24 mouse cellular contexts compared by ENCODE assay signal in genomic region chr4:81414684-81415323, GRCm38 (mm10). TPM values are rescaled to one million over a fixed set of nuclear protein-coding genes. Genes with fewer than 3 reads are reported as not detected.
DNase-seq lines count a peak whose midpoint lies in the region; ATAC-seq lines count a peak whose summit lies in the region.
"Had no signal": no experiment of that assay in that cellular context is flagged by ENCODE, and none has a peak within 500 bp of the region (broad histone marks: within the 10 kb centered on the region; RNA-seq: fewer than 3 reads in every experiment).

No protein-coding gene starts in this region.

- 46% methylated on average over 8 of the region's 8 CpGs for WGBS in midbrain, embryonic 14.5 days
- 91% methylated on average over 8 of the region's 8 CpGs for WGBS in midbrain, embryonic 10.5 days
- 35% methylated on average over 8 of the region's 8 CpGs for WGBS in forebrain, embryonic 15.5 days
- 56% methylated on average over 8 of the region's 8 CpGs for WGBS in hindbrain, embryonic 15.5 days
- 74% methylated on average over 8 of the region's 8 CpGs for WGBS in neural tube, embryonic 13.5 days
- WGBS in kidney, embryonic 14.5 days = 95% methylated on average over 8 of the region's 8 CpGs
- 94% methylated on average over 8 of the region's 8 CpGs for WGBS in intestine, embryonic 15.5 days

- H3K27ac ChIP-seq in midbrain, embryonic 14.5 days (replicated peaks; ENCODE audit: low read depth, low read length) = no peak overlapping the region
- H3K27ac ChIP-seq in midbrain, embryonic 10.5 days (replicated peaks) = no peak overlapping the region
- H3K27ac ChIP-seq in forebrain, embryonic 15.5 days (replicated peaks) = 0 out of 2 replicates have a peak overlapping the region, but pooled peaks have one; percentile 14
- H3K27ac ChIP-seq in hindbrain, embryonic 15.5 days (replicated peaks) = no peak overlapping the region
- H3K27ac ChIP-seq in neural tube, embryonic 13.5 days (replicated peaks) = no peak overlapping the region
- H3K27ac ChIP-seq in kidney, embryonic 14.5 days (ENCODE audit: low read depth, low read length) = no peak overlapping the region
- no peak overlapping the region for H3K27ac ChIP-seq in intestine, embryonic 15.5 days
- H3K27ac ChIP-seq: embryonic facial prominence, embryonic 12.5 days; heart, embryonic 10.5 days; midbrain, embryonic 12.5 days had no signal

- no peak for DNase-seq in midbrain, embryonic 14.5 days
- DNase-seq in midbrain, embryonic 10.5 days (ENCODE audit: low spot score) = no peak
- no peak for DNase-seq in ovary, postnatal 14 days (ENCODE audit: low spot score)
- DNase-seq: adrenal gland, adult 2 months; B cell, adult 2 months; cerebellum, adult 18-20 months; cerebellum, postnatal 25 days; kidney, postnatal 10 days; lung, postnatal 10 days; retina, postnatal 1 day; thymus, postnatal 14 days had no signal

- no peaks in the 10 kb centered on the region for H3K36me3 ChIP-seq in midbrain, embryonic 14.5 days (ENCODE audit: control insufficient read depth, insufficient read depth, low read length)
- H3K36me3 ChIP-seq in midbrain, embryonic 10.5 days = peaks cover 16% of the 10 kb centered on the region
- no peaks in the 10 kb centered on the region for H3K36me3 ChIP-seq in forebrain, embryonic 15.5 days
- H3K36me3 ChIP-seq in hindbrain, embryonic 15.5 days = no peaks in the 10 kb centered on the region
- no peaks in the 10 kb centered on the region for H3K36me3 ChIP-seq in neural tube, embryonic 13.5 days
- peaks cover 7% of the 10 kb centered on the region for H3K36me3 ChIP-seq in kidney, embryonic 14.5 days (ENCODE audit: control insufficient read depth, insufficient read depth, low read length)
- H3K36me3 ChIP-seq in intestine, embryonic 15.5 days = no peaks in the 10 kb centered on the region
- H3K36me3 ChIP-seq: embryonic facial prominence, embryonic 12.5 days; G1E; heart, embryonic 10.5 days; midbrain, embryonic 12.5 days had no signal

- ATAC-seq in midbrain, embryonic 14.5 days (ENCODE audit: low FRiP score, low TSS enrichment) = no peak; the same call in 1 of the 2 replicates
- peak; percentile 45 for ATAC-seq in forebrain, embryonic 15.5 days (replicated peaks)
- ATAC-seq in hindbrain, embryonic 15.5 days (ENCODE audit: low FRiP score, low read depth) = 0 out of 2 replicates have a peak, but pooled peaks have one; percentile 23
- ATAC-seq in neural tube, embryonic 13.5 days (ENCODE audit: low read depth) = 0 out of 2 replicates have a peak, but pooled peaks have one; percentile 23
- no peak for ATAC-seq in kidney, embryonic 14.5 days (ENCODE audit: low FRiP score, low TSS enrichment)
- no peak for ATAC-seq in intestine, embryonic 15.5 days
- ATAC-seq: intestine, postnatal 0 days; Patski had no signal

- no peaks in the 10 kb centered on the region for H3K27me3 ChIP-seq in midbrain, embryonic 14.5 days (ENCODE audit: control insufficient read depth, insufficient read depth, low read length)
- H3K27me3 ChIP-seq in midbrain, embryonic 10.5 days (ENCODE audit: low read depth, poor library complexity, severe bottlenecking) = no peaks in the 10 kb centered on the region
- H3K27me3 ChIP-seq in forebrain, embryonic 15.5 days = no peaks in the 10 kb centered on the region
- no peaks in the 10 kb centered on the region for H3K27me3 ChIP-seq in hindbrain, embryonic 15.5 days
- no peaks in the 10 kb centered on the region for H3K27me3 ChIP-seq in neural tube, embryonic 13.5 days
- no peaks in the 10 kb centered on the region for H3K27me3 ChIP-seq in kidney, embryonic 14.5 days (ENCODE audit: control insufficient read depth, insufficient read depth, low read length)
- no peaks in the 10 kb centered on the region for H3K27me3 ChIP-seq in intestine, embryonic 15.5 days (replicated peaks)
- H3K27me3 ChIP-seq: CH12.LX; embryonic facial prominence, embryonic 12.5 days; midbrain, embryonic 12.5 days; Patski had no signal

- H3K9me3 ChIP-seq in midbrain, embryonic 14.5 days (ENCODE audit: control insufficient read depth, low read length) = no peaks in the 10 kb centered on the region
- no peaks in the 10 kb centered on the region for H3K9me3 ChIP-seq in midbrain, embryonic 10.5 days (replicated peaks)
- H3K9me3 ChIP-seq in forebrain, embryonic 15.5 days = no peaks in the 10 kb centered on the region
- H3K9me3 ChIP-seq in hindbrain, embryonic 15.5 days = no peaks in the 10 kb centered on the region
- no peaks in the 10 kb centered on the region for H3K9me3 ChIP-seq in neural tube, embryonic 13.5 days
- no peaks in the 10 kb centered on the region for H3K9me3 ChIP-seq in kidney, embryonic 14.5 days (ENCODE audit: control insufficient read depth, low read length)
- H3K9me3 ChIP-seq in intestine, embryonic 15.5 days = no peaks in the 10 kb centered on the region
- H3K9me3 ChIP-seq: embryonic facial prominence, embryonic 12.5 days; G1E; heart, embryonic 10.5 days; midbrain, embryonic 12.5 days had no signal

- H3K4me2 ChIP-seq in midbrain, embryonic 14.5 days (ENCODE audit: low read length) = peak overlapping the region; percentile 20
- peak overlapping the region; percentile 14; the same call in 1 of the 2 replicates for H3K4me2 ChIP-seq in forebrain, embryonic 15.5 days (replicated peaks)
- H3K4me2 ChIP-seq in hindbrain, embryonic 15.5 days = peak overlapping the region; percentile 42
- 0 out of 2 replicates have a peak overlapping the region, but pooled peaks have one; percentile 3 for H3K4me2 ChIP-seq in neural tube, embryonic 13.5 days
- H3K4me2 ChIP-seq in kidney, embryonic 14.5 days (replicated peaks; ENCODE audit: low read depth, low read length) = no peak overlapping the region
- no peak overlapping the region for H3K4me2 ChIP-seq in intestine, embryonic 15.5 days (replicated peaks)
- H3K4me2 ChIP-seq: embryonic facial prominence, embryonic 12.5 days; midbrain, embryonic 12.5 days had no signal

- no peaks in the 10 kb centered on the region for H3K4me1 ChIP-seq in midbrain, embryonic 14.5 days (ENCODE audit: control insufficient read depth, insufficient read depth, low read length)
- no peaks in the 10 kb centered on the region; the same call in 1 of the 2 replicates for H3K4me1 ChIP-seq in midbrain, embryonic 10.5 days
- peaks cover 20% of the 10 kb centered on the region for H3K4me1 ChIP-seq in forebrain, embryonic 15.5 days
- 0 out of 2 replicates have a peak, but pooled peaks cover 6% of the 10 kb centered on the region for H3K4me1 ChIP-seq in hindbrain, embryonic 15.5 days (replicated peaks)
- peaks cover 15% of the 10 kb centered on the region; the same call in 1 of the 2 replicates for H3K4me1 ChIP-seq in neural tube, embryonic 13.5 days (replicated peaks)
- H3K4me1 ChIP-seq in kidney, embryonic 14.5 days (ENCODE audit: control insufficient read depth, insufficient read depth, low read length) = no peaks in the 10 kb centered on the region
- H3K4me1 ChIP-seq in intestine, embryonic 15.5 days (replicated peaks) = no peaks in the 10 kb centered on the region
- H3K4me1 ChIP-seq: embryonic facial prominence, embryonic 12.5 days had no signal

- no peak overlapping the region for H3K9ac ChIP-seq in midbrain, embryonic 14.5 days (replicated peaks; ENCODE audit: low read length)
- no peak overlapping the region for H3K9ac ChIP-seq in forebrain, embryonic 15.5 days (replicated peaks)
- H3K9ac ChIP-seq in hindbrain, embryonic 15.5 days = peak overlapping the region; percentile 13; the same call in 1 of the 2 replicates
- H3K9ac ChIP-seq in neural tube, embryonic 13.5 days = no peak overlapping the region
- no peak overlapping the region for H3K9ac ChIP-seq in kidney, embryonic 14.5 days (ENCODE audit: low read depth, low read length)
- H3K9ac ChIP-seq in intestine, embryonic 15.5 days = no peak overlapping the region
- H3K9ac ChIP-seq: embryonic facial prominence, embryonic 12.5 days; midbrain, embryonic 12.5 days had no signal

- no peak overlapping the region for H3K4me3 ChIP-seq in midbrain, embryonic 14.5 days (replicated peaks; ENCODE audit: low read depth, low read length)
- H3K4me3 ChIP-seq in midbrain, embryonic 10.5 days = no peak overlapping the region
- no peak overlapping the region for H3K4me3 ChIP-seq in forebrain, embryonic 15.5 days
- 0 out of 2 replicates have a peak overlapping the region, but pooled peaks have one; percentile 3 for H3K4me3 ChIP-seq in hindbrain, embryonic 15.5 days
- H3K4me3 ChIP-seq in neural tube, embryonic 13.5 days = no peak overlapping the region
- no peak overlapping the region for H3K4me3 ChIP-seq in kidney, embryonic 14.5 days (ENCODE audit: low read length)
- H3K4me3 ChIP-seq in intestine, embryonic 15.5 days (replicated peaks) = no peak overlapping the region
- H3K4me3 ChIP-seq: embryonic facial prominence, embryonic 12.5 days; erythroblast, embryonic 14.5 days; heart, embryonic 10.5 days; midbrain, embryonic 12.5 days had no signal

RNA-seq across cellular contexts. Expression of gene Mpdz, which starts 27.8 kb away (rescaled TPM):
- polyA plus RNA-seq in midbrain, embryonic 14.5 days (2014; fragmentation: Nextera tagmentation; extraction: Ambion mirVana) = 13.1 and 21.2 TPM in 2 replicates
- 41.2 and 47.2 TPM in 2 replicates for polyA plus RNA-seq in midbrain, embryonic 10.5 days (2016; fragmentation: Nextera tagmentation; extraction: Ambion mirVana)
- polyA plus RNA-seq in forebrain, embryonic 15.5 days (2015; fragmentation: Nextera tagmentation; extraction: Ambion mirVana) = 20.2 and 21.5 TPM in 2 replicates
- 13.4 and 15.4 TPM in 2 replicates for polyA plus RNA-seq in hindbrain, embryonic 15.5 days (2015; fragmentation: Nextera tagmentation; extraction: Ambion mirVana)
- polyA plus RNA-seq in neural tube, embryonic 13.5 days (2015; fragmentation: Nextera tagmentation; extraction: Ambion mirVana) = 12.3 and 16.7 TPM in 2 replicates
- polyA plus RNA-seq in kidney, embryonic 14.5 days (2014; fragmentation: Nextera tagmentation; extraction: Ambion mirVana) = 23.4 and 39.0 TPM in 2 replicates
- polyA plus RNA-seq in intestine, embryonic 15.5 days (2015; fragmentation: Nextera tagmentation; extraction: Ambion mirVana) = 18.0 and 18.8 TPM in 2 replicates
- polyA plus RNA-seq: erythroblast, embryonic 14.5 days; G1E had no signal

Comparison
In these comparisons a context has a peak if more than half of its experiments do, and no peak if none do; other contexts are left out.
1. ATAC-seq: peak in forebrain, embryonic 15.5 days (single experiment), hindbrain, embryonic 15.5 days (single experiment) and neural tube, embryonic 13.5 days (single experiment); none in midbrain, embryonic 14.5 days (single experiment), kidney, embryonic 14.5 days (single experiment) and intestine, embryonic 15.5 days (single experiment).
2. H3K4me2 ChIP-seq: peak in midbrain, embryonic 14.5 days (single experiment), forebrain, embryonic 15.5 days (single experiment), hindbrain, embryonic 15.5 days (single experiment) and neural tube, embryonic 13.5 days (single experiment); none in kidney, embryonic 14.5 days (single experiment) and intestine, embryonic 15.5 days (single experiment).